Mouse (Mus musculus) lung, adult 2 months (tissue): Measurements from ENCODE around the gene Clcn6. TPM values are rescaled to one million over a fixed set of nuclear protein-coding genes. Genes with fewer than 3 reads are reported as not detected.

ENCODE experiments used
- DNase-seq: peaks from one replicate; pipeline ENCODE4 v3.0.0; 2022
- H3K4me1 ChIP-seq: fragments of 200-500 bp; 2 replicates; pipeline ENCODE4 v1.6.1; 2011; ENCODE audit warnings: low read length; ENCODE audit not compliant: control insufficient read depth, insufficient read depth
- H3K4me3 ChIP-seq: fragments of 200-500 bp; replicated peaks from 2 replicates; pipeline ENCODE3; 2011; ENCODE audit warnings: low read depth, mild to moderate bottlenecking, control low read depth, low read length; ENCODE audit errors: extremely low read depth
- CTCF ChIP-seq: fragments of 200-500 bp; IDR thresholded peaks from 2 replicates; pipeline ENCODE4 v1.5.1; 2011; ENCODE audit warnings: mild to moderate bottlenecking, low read length, control low read depth; ENCODE audit not compliant: insufficient read depth
- POLR2A ChIP-seq: fragments of 200-500 bp; IDR thresholded peaks from 2 replicates; pipeline ENCODE4 v1.6.1; 2011; ENCODE audit warnings: low read depth, mild to moderate bottlenecking, control low read depth, low read length, borderline replicate concordance; ENCODE audit errors: extremely low read depth
- WGBS: fragments of 180-500 bp; shearing (Covaris S2); methylation state at CpG from one replicate; pipeline ENCODE4 v1.1.7; 2018; 5-methylcytosine and 5-hydroxymethylcytosine counted together
- polyA plus RNA-seq: library from polyadenylated mRNA; depleted of rRNA; stranded (reverse); fragments of >200 nt; gene quantifications from 2 replicates; pipeline ENCODE4 v1.2.3, GENCODE M21; 2012

Clcn6 gene
- polyA plus RNA-seq, 1 experiment: 14.9 TPM

DNA sequence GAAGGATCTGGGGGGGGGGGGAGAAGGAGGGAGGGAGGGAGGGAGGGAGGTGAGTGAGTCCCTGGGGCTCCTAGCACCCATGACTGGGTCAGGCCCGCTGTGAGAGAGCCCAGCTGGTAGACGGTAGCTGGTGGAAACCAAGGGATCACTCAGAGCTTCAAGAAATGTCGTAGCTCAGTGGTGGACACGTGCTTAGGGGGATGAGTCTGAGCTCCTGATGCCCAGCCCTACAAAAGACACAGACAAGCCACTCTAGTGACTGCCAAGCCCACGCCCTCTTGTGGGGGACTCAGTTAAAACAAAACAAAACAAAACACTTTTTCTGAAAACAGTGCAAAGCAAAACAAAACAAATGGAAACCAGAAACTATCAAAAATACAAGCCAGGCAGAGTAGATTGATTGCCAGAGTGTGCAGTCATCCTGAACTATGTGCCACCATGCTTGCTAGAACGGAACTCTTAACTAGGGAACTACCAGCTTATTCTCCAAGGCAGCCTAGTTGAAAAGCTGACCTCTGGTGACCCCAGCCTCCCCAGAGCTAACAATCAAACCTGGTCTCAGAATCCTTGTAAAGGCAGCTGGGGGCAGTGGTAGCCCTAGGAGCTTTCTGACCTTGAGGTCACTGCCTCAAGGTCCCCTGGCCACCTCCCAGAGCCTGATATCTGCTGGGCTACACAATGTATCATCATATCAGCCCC lies 27.2 kb upstream of the Clcn6 start:
- WGBS: 45% methylated on average over 6 of the region's 6 CpGs
- TF ChIP-seq CTCF (0 out of 2 replicates have a peak, but pooled peaks have one; percentile 2), POLR2A (no peak)
- H3K4me1 ChIP-seq: no peaks in the 10 kb centered on the region
- H3K4me3 ChIP-seq: no peak overlapping the region
- DNase-seq: no peak

DNA sequence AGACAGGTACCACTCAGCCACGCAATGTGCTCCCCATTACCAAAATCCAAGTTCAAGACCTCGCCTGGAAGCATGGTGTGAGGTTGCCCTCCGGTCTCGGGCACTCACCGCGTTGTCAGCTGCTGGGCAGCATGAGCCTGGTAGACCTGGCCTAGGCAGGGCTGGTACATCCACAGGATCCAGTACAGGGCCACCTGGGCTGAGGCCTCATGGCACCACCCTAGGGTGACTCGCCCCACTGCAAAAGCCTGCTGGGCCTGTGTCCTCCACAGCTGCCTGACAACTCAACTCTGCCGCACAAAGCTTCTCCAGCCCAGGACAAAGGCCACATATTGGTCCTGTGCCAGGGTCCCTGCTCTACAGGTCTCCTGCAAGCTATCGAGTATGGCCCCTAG lies 22.5 kb upstream of the Clcn6 start:
- TF ChIP-seq CTCF: no peak
- TF ChIP-seq POLR2A: no peak
- 84% methylated on average over 9 of the region's 9 CpGs for WGBS
- Histone ChIP-seq H3K4me1 (no peaks in the 10 kb centered on the region), H3K4me3 (no peak overlapping the region)
- no peak for DNase-seq

DNA sequence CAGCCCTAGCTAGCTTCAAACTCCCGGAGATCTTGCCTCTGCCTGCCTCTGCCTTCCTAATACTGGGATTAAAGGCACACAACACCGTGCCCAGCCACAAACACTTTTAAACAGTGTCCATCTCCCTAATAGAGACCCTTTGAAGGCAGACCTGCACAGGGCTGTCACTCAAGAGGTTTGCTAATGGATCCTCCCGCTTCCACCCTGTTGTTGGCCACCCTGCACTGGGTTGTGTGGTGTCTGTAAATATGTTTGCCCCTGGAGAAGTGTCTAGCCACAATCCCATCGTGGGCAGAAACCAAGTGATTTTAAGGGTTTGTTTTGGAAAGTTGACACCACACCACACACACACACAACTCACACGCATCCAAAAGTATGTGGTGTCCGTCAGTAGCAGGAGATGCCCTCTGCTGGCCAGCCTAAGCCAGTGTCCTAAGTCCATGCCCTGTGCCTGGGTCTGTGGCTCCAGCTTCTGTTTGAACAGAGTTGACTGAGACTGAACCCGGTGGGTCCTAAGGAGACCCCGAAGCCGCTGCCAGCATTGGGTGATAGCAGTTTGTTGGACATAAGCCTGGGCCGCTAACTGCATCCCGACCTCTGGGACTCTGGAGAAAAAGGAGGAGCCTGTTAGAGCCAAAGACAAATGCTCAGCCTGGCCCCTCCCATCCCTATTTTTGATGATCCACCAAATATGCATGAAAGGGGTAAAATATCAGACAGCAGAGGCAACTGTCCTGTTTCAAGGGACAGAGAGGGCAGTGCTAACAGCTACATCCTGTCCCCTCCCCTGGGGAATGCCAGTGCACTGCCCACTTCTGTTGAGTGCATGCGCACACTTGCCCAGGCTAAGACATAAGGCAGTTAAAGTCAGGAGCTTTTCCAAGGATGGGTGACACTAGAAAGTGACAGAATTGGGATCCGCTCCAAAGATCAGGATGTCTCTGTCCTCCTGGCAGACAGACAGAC lies 21.8 kb upstream of the Clcn6 start:
- TF ChIP-seq POLR2A (no peak), CTCF (peak; percentile 91)
- no peak for DNase-seq
- Histone ChIP-seq H3K4me3 (no peak overlapping the region), H3K4me1 (no peaks in the 10 kb centered on the region)
- WGBS: 34% methylated on average over 13 of the region's 13 CpGs

- WGBS: 82% methylated on average over 6 of the region's 6 CpGs
- no peaks in the 10 kb centered on the region for H3K4me1 ChIP-seq
- H3K4me3 ChIP-seq: no peak overlapping the region
- TF ChIP-seq CTCF: no peak
- TF ChIP-seq POLR2A: no peak
- DNase-seq: no peak
Measured at GRCm38 (mm10) chr4:148058993-148059392, 20.4 kb upstream of the Clcn6 start.

- no peak for TF ChIP-seq CTCF
- TF ChIP-seq POLR2A: no peak
- DNase-seq: no peak
- no peak overlapping the region for H3K4me3 ChIP-seq
- WGBS: 83% methylated on average over 9 of the region's 9 CpGs
- no peaks in the 10 kb centered on the region for H3K4me1 ChIP-seq
Measured at GRCm38 (mm10) chr4:148058218-148058819, 19.7 kb upstream of the Clcn6 start.

DNA sequence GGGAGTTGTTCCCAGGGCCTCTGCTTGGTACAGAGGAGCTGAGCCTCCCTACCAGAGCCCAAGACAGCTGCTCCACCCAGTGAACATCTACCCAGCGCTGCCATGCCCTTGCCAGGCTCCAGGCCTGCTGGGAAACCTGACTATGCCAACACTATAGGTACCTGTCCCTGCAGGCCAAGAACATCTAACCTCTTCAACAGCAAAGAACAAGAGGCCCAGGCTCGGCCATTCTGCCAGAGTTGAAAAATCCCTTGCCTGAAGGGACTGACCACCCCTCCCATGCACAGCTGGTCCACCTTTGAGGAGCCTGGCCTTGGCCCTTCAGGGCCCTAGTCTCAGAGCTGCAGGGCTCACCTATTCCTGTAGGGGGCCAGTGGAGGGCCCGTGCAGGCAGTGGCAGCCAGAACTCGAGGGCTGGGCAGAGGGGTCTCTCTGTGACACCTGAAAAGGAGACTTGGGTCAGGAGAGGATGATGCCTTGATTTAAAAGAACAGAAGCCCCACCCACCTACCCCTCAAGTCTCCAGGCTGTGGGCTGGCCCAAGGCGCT lies 19.1 kb upstream of the Clcn6 start:
- Histone ChIP-seq H3K4me3 (no peak overlapping the region), H3K4me1 (no peaks in the 10 kb centered on the region)
- 60% methylated on average over 5 of the region's 5 CpGs for WGBS

GRCm38 (mm10) chr4:148056801-148057200 lies 18.2 kb upstream of the Clcn6 start:
- TF ChIP-seq CTCF (no peak), POLR2A (no peak)
- WGBS: 67% methylated on average over 4 of the region's 4 CpGs
- no peak for DNase-seq
- Histone ChIP-seq H3K4me1 (no peaks in the 10 kb centered on the region), H3K4me3 (no peak overlapping the region)

More for the DNA sequence above, 19.1 kb upstream of the Clcn6 start:
- no peak for DNase-seq
- TF ChIP-seq POLR2A (no peak), CTCF (no peak)

DNA sequence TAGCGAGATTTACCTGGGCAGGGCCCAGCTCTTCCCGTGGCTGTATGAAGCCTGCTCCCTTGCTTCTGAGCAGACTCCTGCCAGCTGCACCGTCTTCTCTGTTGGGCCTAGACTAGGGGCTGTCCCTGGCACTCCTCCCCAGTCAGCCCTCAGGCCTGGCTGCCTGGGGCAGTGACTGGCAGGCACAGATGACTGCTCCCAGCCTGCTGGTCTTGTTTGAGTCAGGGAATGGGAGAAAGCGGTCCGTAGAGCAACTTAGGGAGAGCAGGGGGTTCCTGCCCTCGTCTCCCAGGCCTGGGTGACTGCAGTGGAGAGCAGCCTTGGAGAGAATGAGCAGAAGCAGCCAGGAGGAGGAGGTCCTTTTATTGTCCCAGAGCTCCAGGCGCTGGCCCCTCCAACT lies 17.6 kb upstream of the Clcn6 start:
- WGBS: 75% methylated on average over 7 of the region's 7 CpGs
- no peak for DNase-seq
- H3K4me1 ChIP-seq: no peaks in the 10 kb centered on the region
- no peak overlapping the region for H3K4me3 ChIP-seq
- TF ChIP-seq POLR2A (no peak), CTCF (no peak)
